Mouse (Mus musculus): ENCODE data around the gene H6pd. TPM values are rescaled to one million over a fixed set of nuclear protein-coding genes. Genes with fewer than 3 reads are reported as not detected.

Gene H6pd
- polyA plus RNA-seq, 1 experiment from 2014 or later: 5.4 TPM

DNA sequence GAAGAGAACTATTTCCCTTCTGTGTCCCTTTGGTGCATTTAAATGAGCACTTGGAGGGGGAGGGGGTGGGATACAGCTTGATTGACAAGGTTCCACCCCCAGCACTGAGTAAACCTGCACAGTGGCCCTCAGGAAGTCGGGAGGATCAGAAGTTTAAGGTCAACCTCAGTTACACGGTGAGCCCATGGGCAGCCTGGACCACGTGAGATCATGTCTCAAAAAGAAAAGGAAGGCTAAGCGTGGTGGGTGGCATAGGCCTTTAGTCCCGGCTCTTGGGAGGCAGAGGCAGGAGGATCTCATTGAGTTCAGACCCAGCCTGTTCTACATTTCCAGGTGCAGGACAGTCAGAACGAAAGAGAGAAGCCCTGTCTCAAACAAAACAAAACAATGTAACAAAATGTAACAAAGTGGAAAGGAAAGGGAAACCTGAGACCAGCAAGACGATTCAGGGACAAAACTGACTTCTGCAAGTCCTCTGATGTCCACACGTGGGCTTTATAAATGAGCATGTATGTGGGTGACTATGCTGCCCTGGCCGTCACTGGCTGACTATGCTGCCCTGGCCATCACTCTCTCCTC is 31.3 kb upstream of the H6pd start:
- 83% methylated on average over 9 of the region's 9 CpGs for whole genome bisulfite sequencing
- no peak for ATAC-seq (ENCODE audit: low FRiP score)
- no peak overlapping the region for H3K4me2 ChIP-seq (replicated peaks)

DNA sequence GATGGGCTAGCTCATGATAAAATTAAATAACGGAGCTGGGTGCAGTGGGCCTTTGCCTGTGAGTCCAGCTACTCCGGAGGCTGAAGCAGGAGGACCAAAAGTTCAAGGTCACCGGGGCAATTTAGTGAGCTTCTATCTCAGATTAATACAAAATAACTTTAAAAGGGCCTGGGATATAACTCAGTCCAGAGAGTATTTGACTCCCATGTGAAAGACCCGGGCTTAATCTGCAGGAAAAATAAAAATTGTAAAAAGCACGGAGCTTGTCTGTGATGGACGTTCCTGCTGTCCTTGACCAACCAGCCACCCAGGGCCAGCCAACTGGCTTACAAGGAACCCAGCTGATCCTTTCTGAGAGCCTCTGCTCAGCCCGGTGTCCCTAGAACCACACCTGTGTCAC is 29.7 kb upstream of the H6pd start:
- Histone ChIP-seq H3K4me3 (no peak overlapping the region), H3K9ac (no peak overlapping the region), H3K9me3 (replicated peaks) (no peaks in the 10 kb centered on the region), H3K36me3 (no peaks in the 10 kb centered on the region), H3K4me1 (peaks cover 4% of the 10 kb centered on the region), H3K4me2 (replicated peaks) (no peak overlapping the region), H3K27me3 (peaks cover 27% of the 10 kb centered on the region), H3K27ac (no peak overlapping the region)
- ATAC-seq (ENCODE audit: low FRiP score): no peak
- WGBS: 91% methylated on average over 7 of the region's 7 CpGs

More for the DNA sequence above, 31.3 kb upstream of the H6pd start:
- H3K4me1 ChIP-seq: no peaks in the 10 kb centered on the region
- H3K4me3 ChIP-seq: no peak overlapping the region
- no peaks in the 10 kb centered on the region for H3K36me3 ChIP-seq
- H3K27ac ChIP-seq: no peak overlapping the region
- no peak overlapping the region for H3K9ac ChIP-seq
- no peaks in the 10 kb centered on the region for H3K9me3 ChIP-seq (replicated peaks)
- peaks cover 14% of the 10 kb centered on the region for H3K27me3 ChIP-seq

DNA sequence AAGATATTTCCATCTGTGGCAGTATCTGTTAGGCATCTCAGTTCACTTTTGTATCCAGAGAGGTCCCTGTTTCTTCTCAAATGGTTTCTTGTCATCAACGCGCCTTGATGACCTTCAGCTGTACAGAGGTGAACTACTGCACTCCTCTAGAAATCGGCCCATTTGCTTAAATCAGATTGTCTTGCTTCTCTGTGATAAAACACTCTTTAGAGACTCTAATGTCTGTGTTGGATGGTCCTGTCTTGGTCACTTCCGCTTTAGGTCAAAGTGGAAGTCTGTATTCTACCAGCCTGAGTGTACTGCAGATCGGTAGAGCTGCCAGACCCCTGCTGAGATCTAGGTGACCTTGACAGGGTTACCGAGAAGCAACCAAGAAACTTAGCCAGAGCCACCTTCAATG is 27.3 kb upstream of the H6pd start:
- WGBS: 81% methylated on average over 6 of the region's 6 CpGs
- no peak overlapping the region for H3K4me3 ChIP-seq
- no peak overlapping the region for H3K27ac ChIP-seq
- H3K9me3 ChIP-seq (replicated peaks): no peaks in the 10 kb centered on the region
- H3K36me3 ChIP-seq: no peaks in the 10 kb centered on the region
- H3K4me1 ChIP-seq: peaks cover 14% of the 10 kb centered on the region
- no peak overlapping the region for H3K4me2 ChIP-seq (replicated peaks)
- H3K27me3 ChIP-seq: peaks cover 51% of the 10 kb centered on the region
- no peak for ATAC-seq (ENCODE audit: low FRiP score)
- no peak overlapping the region for H3K9ac ChIP-seq

DNA sequence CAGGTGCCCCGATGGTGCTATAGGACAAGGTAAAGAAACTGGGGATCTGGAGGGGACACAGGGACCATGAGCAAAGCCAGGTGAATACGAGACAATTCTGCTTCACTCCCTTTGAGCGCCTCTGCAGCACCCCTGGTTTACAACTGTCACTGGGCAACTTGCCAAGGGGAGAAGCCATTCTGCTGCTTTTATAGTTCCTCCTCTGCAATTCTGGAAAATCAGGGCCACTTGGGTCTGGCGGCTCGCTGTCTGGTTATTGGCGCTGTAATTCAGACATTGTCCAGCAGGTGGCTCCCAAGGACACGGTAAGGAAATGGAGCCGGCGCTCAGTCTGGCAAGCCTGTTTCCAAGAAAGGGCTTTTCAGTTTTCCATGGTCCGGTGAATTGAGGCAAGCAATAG is 26.5 kb upstream of the H6pd start:
- ATAC-seq (ENCODE audit: low FRiP score): no peak
- WGBS: 14% methylated on average over 10 of the region's 10 CpGs

DNA sequence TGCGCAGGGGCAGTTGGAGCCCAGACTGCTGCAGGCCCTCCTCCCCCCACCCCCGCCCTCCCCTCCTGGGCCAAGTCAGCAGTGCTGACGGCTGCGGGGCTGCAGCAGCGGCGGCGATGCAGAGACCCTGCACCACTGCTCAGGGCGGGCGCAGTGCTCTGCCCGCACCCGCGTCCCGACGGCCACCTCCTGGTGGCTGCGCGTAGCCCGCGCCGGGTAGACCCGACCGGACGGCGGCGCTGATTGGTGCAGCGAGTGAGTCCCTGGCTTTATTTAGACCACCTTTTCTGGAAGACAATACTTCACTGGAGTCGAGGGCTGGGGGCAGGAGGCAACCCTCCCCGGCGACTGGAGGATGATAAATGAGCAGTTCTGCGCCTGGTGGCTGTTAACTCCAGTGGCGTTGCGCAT is 24.4 kb upstream of the H6pd start:
- Histone ChIP-seq H3K4me2 (replicated peaks) (peak overlapping the region; percentile 55), H3K9me3 (replicated peaks) (no peaks in the 10 kb centered on the region), H3K36me3 (no peaks in the 10 kb centered on the region), H3K4me3 (peak overlapping the region; percentile 27), H3K27me3 (peaks cover 78% of the 10 kb centered on the region), H3K4me1 (peaks cover 31% of the 10 kb centered on the region), H3K27ac (0 out of 2 replicates have a peak overlapping the region, but pooled peaks have one; percentile 40), H3K9ac (peak overlapping the region; percentile 24)
- ATAC-seq (ENCODE audit: low FRiP score): peak; percentile 80; the same call in 1 of the 2 replicates
- 2% methylated on average over 31 of the region's 31 CpGs for WGBS

More for the DNA sequence above, 26.5 kb upstream of the H6pd start:
- Histone ChIP-seq H3K4me3 (no peak overlapping the region), H3K4me1 (peaks cover 22% of the 10 kb centered on the region), H3K27ac (no peak overlapping the region), H3K27me3 (peaks cover 60% of the 10 kb centered on the region), H3K4me2 (replicated peaks) (no peak overlapping the region), H3K9me3 (replicated peaks) (no peaks in the 10 kb centered on the region), H3K9ac (no peak overlapping the region), H3K36me3 (no peaks in the 10 kb centered on the region)

DNA sequence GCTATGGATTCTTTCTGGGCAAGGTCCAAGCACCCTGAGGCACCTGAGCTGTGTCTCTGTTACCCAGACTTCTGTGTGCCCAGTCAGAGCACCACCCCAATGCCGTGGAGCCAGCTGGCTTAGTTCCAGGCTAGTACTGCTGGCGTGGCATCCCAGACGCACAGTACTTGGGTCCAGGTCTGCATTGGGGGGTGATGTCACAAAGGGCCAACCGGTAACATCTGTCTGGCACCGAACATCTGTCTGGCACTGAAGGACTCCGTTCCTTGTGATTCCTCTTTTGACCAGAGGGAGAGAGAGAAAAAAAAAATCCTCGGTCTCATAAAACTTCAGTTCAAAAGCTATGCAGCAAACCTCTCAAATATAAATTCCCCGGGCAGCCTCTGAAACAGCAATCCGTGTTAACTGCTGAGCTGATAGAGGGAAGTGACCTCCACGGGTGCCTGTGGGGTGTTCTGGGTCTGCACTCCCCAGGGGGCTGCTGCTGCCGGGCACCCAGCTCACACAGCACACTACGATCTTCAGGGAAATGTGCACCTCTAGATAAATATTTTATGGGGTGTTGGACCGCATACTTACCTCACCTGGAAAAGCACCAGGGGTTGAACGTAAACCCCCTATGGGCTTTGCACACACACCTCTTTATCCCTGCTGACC is 22.5 kb upstream of the H6pd start:
- Histone ChIP-seq H3K4me2 (replicated peaks) (peak overlapping the region; percentile 89), H3K36me3 (no peaks in the 10 kb centered on the region), H3K27ac (no peak overlapping the region), H3K27me3 (peaks cover 86% of the 10 kb centered on the region), H3K4me1 (peaks cover 31% of the 10 kb centered on the region), H3K4me3 (peak overlapping the region; percentile 44), H3K9me3 (replicated peaks) (no peaks in the 10 kb centered on the region), H3K9ac (peak overlapping the region; percentile 56; the same call in 1 of the 2 replicates)
- ATAC-seq (ENCODE audit: low FRiP score): no peak
- 23% methylated on average over 14 of the region's 14 CpGs for WGBS

DNA sequence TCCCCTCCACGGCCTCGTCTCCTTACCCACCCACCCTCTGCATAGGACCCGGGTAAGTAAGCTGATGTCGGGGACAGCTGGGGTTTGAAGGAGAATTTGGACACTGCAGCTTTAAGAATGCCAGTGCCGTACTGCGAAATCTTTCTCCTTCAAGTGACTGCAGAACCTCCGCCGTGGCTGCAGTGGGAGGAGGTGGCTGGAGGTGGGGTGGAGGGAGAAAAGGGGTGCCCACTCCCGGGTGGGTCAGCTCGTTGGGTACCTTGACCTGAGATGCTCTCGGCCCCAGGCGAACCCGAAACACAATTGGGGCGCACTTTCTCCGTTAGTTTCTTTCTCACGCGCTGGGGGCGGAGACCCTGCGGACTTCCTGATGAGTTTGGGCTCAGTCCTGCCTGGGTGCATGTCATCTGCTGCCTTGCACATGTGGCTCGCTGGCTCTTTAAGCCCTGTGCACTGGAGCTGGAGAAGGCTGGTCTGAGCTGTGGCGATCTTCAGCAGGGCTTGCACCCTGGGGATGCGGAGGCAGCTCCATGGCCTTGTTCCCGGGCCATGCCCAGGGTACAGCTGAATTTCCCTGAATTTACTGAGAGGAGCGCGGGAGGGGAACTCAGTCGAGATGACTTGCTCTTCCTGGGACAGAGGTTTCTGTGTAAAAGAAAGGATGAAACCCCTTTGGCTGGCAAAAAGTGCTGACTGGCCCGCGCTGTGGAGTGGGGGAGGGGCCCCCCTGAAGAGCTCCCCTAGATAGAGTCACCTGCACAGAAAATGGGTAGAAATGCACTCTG is 21.8 kb upstream of the H6pd start:
- peak overlapping the region; percentile 56 for H3K9ac ChIP-seq
- H3K4me3 ChIP-seq: peak overlapping the region; percentile 44
- H3K4me1 ChIP-seq: peaks cover 31% of the 10 kb centered on the region
- no peak overlapping the region for H3K27ac ChIP-seq
- no peak for ATAC-seq (ENCODE audit: low FRiP score)
- H3K9me3 ChIP-seq (replicated peaks): no peaks in the 10 kb centered on the region
- peak overlapping the region; percentile 89 for H3K4me2 ChIP-seq (replicated peaks)
- H3K36me3 ChIP-seq: no peaks in the 10 kb centered on the region
- peaks cover 89% of the 10 kb centered on the region for H3K27me3 ChIP-seq
- under 1% methylated on average over 28 of the region's 28 CpGs for WGBS

DNA sequence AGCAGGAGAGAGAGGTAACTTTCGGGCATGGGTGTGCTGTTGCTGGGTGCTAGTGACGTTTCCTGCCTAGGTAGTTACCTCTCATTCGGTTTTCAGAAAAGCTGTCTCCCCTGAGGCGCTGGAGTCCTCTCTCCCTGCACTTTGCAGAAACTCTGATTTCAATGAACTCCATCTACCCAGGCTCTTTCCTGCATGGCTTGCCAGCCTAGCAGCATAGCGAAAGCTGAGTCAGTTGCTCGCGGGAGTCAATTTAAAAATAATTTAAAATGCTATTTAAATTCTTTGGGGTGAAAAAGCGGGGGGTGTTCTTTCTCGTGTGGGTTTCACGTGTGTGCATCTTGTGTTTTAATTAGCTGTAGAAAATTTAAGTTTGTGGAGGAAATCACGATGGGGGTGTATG is 21.1 kb upstream of the H6pd start:
- Histone ChIP-seq H3K4me1 (peaks cover 31% of the 10 kb centered on the region), H3K9me3 (replicated peaks) (no peaks in the 10 kb centered on the region), H3K36me3 (no peaks in the 10 kb centered on the region), H3K27ac (no peak overlapping the region), H3K27me3 (peaks cover 93% of the 10 kb centered on the region), H3K4me3 (peak overlapping the region; percentile 44; the same call in 1 of the 2 replicates), H3K4me2 (replicated peaks) (peak overlapping the region; percentile 89), H3K9ac (no peak overlapping the region)
- no peak for ATAC-seq (ENCODE audit: low FRiP score)
- WGBS: 1% methylated on average over 11 of the region's 11 CpGs

DNA sequence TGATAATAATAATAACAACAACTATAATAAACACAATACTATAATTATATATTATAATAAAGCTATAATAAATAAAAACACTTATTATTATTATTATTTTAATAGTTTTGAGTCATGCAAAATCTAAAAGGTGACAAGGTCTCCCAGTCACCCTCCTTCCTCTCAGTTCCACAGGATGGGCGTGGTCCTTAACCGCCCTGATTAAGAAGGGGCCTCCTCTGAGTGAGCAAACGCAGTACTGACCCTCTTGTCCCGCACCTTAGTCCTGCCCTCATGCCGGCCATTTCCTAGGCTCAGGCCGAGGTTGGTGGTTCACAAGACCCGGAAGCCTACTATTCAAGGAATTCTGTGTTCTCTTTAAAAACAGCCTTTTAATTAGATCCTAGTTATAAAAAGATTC is 14.7 kb upstream of the H6pd start:
- H3K4me2 ChIP-seq (replicated peaks): no peak overlapping the region
- H3K4me1 ChIP-seq: no peaks in the 10 kb centered on the region
- no peak for ATAC-seq (ENCODE audit: low FRiP score)
- no peak overlapping the region for H3K4me3 ChIP-seq
- no peak overlapping the region for H3K27ac ChIP-seq
- H3K36me3 ChIP-seq: no peaks in the 10 kb centered on the region
- 80% methylated on average over 7 of the region's 7 CpGs for WGBS
- H3K9me3 ChIP-seq (replicated peaks): no peaks in the 10 kb centered on the region
- H3K27me3 ChIP-seq: peaks cover 37% of the 10 kb centered on the region
- H3K9ac ChIP-seq: no peak overlapping the region

DNA sequence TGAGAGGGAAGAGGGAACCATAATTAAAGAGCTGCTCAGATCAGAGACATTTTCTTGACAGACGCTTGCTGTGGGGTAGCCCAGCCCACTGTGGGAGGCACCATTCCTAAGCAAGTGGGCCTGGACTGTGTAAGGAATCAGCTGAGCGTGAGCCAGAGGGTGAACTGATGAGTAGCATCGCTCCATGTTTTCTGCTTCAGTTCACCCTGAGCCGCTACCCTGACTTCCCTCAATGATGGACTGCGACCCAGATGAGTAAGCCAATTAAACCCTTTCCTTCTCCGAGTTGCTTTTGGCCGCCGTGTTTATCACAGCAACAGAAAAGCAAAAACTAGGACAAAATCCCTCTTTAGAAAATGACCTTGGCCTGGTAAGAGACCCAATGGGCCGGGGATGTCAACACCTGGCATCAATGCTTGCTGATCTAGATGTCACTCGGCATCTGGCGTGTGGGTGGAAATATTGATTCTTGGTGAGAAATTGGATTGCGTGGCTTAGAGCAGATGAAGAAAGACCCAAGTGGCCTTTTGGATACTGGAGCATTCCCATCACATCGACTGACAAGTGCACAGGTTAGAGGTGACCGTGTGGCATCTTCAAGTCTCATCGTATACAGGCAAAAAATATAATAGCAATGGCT is 11.0 kb upstream of the H6pd start:
- Histone ChIP-seq H3K4me1 (no peaks in the 10 kb centered on the region), H3K4me3 (no peak overlapping the region), H3K9me3 (replicated peaks) (no peaks in the 10 kb centered on the region), H3K27me3 (peaks cover 9% of the 10 kb centered on the region; the same call in 1 of the 2 replicates), H3K36me3 (no peaks in the 10 kb centered on the region), H3K27ac (no peak overlapping the region), H3K4me2 (replicated peaks) (no peak overlapping the region), H3K9ac (no peak overlapping the region)
- 87% methylated on average over 15 of the region's 15 CpGs for WGBS
- ATAC-seq (ENCODE audit: low FRiP score): no peak

DNA sequence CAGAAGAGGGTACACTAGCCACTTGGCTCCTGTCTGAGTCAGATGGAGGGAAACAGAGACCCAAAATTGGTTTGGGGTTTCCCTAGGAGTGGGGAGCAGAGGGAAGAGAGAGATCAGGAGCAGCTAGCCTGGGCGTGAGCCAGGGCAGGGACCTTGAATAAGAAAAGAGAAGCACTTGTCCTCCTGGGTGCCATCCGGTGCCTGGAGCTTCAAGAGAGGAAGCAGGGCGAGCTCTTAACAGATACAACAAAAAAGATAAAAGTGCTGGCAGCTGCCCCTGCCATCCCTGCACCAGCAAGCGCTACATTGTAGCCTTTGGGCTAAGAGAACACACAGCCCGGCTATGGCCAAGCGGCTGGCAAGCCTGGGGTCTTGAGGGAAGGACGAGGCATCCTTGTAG is 6.6 kb upstream of the H6pd start:
- WGBS: 67% methylated on average over 7 of the region's 7 CpGs
- no peaks in the 10 kb centered on the region for H3K36me3 ChIP-seq
- H3K4me1 ChIP-seq: no peaks in the 10 kb centered on the region
- H3K9me3 ChIP-seq (replicated peaks): no peaks in the 10 kb centered on the region
- ATAC-seq (ENCODE audit: low FRiP score): no peak
- H3K9ac ChIP-seq: no peak overlapping the region
- H3K27ac ChIP-seq: no peak overlapping the region
- peaks cover 3% of the 10 kb centered on the region; the same call in 1 of the 2 replicates for H3K27me3 ChIP-seq
- H3K4me2 ChIP-seq (replicated peaks): no peak overlapping the region
- H3K4me3 ChIP-seq: no peak overlapping the region
